Mouse (Mus musculus): Measurements from ENCODE around the gene Tnnc1. TPM values are rescaled to one million over a fixed set of nuclear protein-coding genes. Genes with fewer than 3 reads are reported as not detected.

Gene Tnnc1
- total RNA-seq (2021): 1 to 10 TPM; 1.4 to 1.7 TPM

DNA sequence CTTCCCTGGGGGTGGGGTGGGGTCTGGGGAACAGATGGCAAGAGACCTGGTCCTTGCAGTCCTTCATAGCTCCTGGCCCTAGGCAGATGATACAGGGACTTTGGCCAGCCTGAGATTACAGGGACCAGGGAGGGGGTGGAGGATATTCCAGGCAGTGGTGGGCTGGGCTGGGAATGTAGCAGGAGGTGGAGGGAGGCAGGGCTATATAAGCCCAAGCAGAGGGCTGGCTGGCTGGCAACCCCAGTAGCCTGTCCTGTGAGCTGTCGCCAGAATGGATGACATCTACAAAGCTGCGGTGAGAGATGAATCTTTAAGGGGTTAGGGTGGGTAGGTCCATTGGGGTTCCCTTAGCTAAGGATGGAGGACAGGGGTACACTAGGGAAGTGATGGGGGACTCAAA is at the start of gene Tnnc1:
Gene Tnnc1, plus strand, starts transcription at position 229 of the 400 bp plus-strand sequence.
- DNase-seq: no peak
- intact Hi-C loops (cut with DNase I): no loop called here

DNA sequence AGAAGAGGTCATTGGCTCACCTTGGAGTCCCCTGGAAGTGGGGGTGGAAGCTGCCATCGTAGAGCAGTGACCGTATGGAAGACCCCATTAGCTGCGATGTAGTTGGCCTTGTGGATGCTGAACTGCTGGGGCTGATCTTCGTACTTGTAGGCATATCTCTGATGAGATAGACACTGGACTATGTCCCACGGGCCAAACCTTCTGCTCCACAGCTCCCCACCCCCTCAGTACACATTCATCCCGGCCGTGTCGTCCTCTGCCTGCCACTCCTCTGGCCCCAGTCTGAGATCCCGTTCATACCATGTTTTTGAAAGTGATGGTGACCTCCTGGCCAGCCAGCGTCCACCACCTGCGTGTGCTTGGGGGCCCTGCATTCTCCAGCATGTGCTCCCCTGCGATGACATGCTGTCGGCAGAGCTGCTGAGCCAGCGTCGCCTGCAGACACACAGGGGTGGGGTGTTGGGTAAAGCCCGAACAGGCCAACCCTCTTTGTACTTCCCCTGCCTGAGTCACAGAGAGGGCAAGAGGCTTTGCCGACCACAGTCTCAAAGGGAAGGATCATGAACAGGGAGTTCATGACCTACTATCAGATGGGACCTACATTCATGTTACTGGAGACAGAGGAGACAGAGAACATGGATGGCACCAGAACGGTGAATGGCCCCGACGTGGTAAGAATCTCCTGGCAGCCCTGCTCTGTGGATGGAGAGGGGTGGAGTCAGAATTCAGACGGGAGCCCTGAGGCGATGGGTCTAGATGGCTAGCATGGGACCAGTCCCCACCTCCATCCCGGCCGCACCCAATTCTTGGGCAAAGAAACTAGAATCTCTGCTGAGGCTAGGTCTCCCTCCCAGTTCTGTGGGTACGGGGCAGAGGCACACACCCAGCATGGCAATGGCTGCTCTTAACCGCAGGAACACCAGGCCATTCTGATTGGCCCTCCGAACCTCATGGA is 47.6 kb upstream of the Tnnc1 start:
- intact Hi-C loops (cut with DNase I): no loop called here
- no peak for DNase-seq

DNA sequence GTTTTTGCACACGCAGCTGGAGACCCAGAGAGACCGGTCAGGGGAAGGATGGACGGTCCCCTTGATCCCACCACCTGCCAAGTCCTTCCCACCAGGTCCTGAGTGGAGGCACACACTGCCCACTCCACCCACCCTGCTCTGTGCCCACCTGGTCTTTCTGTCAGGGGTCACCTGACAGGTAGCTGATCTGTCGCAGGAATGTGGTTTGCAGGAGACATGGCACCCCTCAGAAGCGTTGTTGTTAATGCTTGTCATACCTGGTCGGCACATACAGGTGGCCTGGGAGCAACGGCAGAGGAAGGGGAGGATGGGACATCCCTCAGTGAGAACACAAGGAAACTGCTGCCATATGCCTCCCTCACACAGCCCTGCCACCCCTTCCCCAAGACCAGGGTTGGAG is 46.9 kb upstream of the Tnnc1 start:
- no peak for DNase-seq
- intact Hi-C loops (cut with DNase I): no loop called here

DNA sequence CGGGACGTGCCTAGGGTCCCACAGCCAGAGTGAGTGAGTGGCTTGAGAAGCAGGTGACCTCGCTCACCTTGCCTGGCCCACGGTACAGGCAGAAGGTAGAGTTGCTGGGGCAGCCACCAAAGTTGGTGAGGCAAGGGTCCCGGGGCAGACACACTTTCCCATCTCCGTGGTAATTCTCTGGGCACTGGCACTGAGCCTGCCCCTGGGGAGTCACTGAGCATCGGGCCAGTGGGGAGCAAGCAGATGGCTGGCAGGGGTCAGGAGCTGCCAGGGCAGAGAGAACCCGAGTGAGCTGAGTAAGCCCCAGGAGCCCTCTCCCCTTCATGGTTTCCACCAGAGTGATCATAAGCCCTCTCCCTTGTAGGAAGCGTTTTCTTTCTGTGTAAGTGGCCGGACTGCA is 46.5 kb upstream of the Tnnc1 start:
- peak; percentile 64 for DNase-seq
- intact Hi-C loops (cut with DNase I): no loop called here

- DNase-seq: peak; percentile 65
- intact Hi-C loops (cut with DNase I): no loop called here
Measured at GRCm38 (mm10) chr14:31164067-31164466, 44.0 kb upstream of the Tnnc1 start.

GRCm38 (mm10) chr14:31165010-31165409 is 43.1 kb upstream of the Tnnc1 start:
- no peak for DNase-seq
- intact Hi-C loops (cut with DNase I): no loop called here

GRCm38 (mm10) chr14:31165458-31165857 is 42.7 kb upstream of the Tnnc1 start:
- no peak for DNase-seq
- intact Hi-C loops (cut with DNase I): no loop called here

GRCm38 (mm10) chr14:31165991-31166630 is 42.0 kb upstream of the Tnnc1 start:
- intact Hi-C loops (cut with DNase I): no loop called here
- no peak for DNase-seq

DNA sequence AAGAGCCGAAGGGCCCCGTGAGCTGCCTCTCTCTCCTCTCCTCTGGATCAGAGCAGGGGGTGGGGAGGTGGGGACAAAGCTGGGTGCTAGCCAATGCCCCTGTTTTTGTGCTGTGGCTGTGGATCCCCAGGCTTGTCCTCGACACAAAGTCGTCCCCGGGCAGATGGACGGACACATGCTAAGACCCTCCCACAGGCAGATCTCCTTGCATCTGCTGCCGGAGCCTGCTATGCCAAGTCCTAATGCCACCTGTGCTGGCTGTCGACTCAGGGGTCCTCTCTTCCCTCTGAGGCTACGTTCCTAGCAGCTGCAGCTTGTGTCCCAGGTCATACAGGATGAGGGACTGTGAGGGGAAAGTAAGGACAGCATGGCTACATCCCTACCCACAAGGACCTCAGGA is 41.3 kb upstream of the Tnnc1 start:
- intact Hi-C loops (cut with DNase I): no loop called here
- peak; percentile 70 for DNase-seq

DNA sequence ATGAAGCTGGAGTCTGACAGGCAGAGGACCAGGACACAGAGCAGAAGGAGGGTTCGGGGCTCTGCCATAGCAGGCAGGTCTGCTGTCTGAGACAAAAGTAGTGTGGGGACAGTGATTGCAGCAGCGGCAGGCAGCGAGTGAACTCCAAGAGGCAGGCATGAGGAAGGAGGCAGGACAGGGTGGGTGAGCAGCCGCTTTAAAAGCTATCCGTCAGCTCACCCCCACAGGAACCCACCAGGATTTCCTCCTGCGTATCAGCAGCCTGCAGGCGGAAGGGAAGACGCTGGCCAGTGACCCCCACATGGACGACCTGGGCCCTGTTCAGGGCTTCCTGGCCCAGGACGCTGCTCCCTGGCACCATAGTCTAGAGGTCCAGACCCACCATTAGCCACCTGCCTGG is 39.7 kb upstream of the Tnnc1 start, which contains the start of gene Stab1:
Gene Stab1, minus strand, starts transcription at position 217 of the 400 bp plus-strand sequence.
- no peak for DNase-seq

GRCm38 (mm10) chr14:31169508-31169907 is 38.6 kb upstream of the Tnnc1 start:
- intact Hi-C loops (cut with DNase I): no loop called here
- DNase-seq: no peak

More for the DNA sequence above, 39.7 kb upstream of the Tnnc1 start, which contains the start of gene Stab1:
- intact Hi-C loops (cut with DNase I): no loop called here

DNA sequence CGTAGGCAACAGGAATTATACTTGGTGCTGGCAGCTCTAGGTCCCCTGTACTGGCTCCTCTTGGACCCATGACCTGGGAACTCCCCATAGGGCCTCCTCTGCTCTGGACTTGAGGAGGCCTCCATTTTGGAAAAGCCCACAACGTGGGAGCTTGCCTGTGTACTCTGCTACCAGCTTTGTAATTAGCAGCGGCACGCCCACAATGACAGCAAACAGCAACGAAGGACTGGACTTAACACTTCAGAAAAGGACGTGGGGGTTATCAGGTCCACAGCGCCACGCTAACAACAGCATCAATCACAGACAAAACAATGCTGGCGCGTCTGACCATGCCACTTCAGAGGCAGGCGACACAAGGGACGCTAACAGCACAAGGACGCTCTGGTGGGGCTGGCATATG is 37.1 kb upstream of the Tnnc1 start:
- DNase-seq: no peak
- intact Hi-C loops (cut with DNase I): no loop called here

GRCm38 (mm10) chr14:31171386-31171785 is 36.7 kb upstream of the Tnnc1 start:
- intact Hi-C loops (cut with DNase I): no loop called here
- DNase-seq: peak; percentile 72

GRCm38 (mm10) chr14:31171821-31172220 is 36.3 kb upstream of the Tnnc1 start:
- no peak for DNase-seq
- intact Hi-C loops (cut with DNase I): no loop called here

- DNase-seq: no peak
- intact Hi-C loops (cut with DNase I): no loop called here
Measured at GRCm38 (mm10) chr14:31172781-31173455, 35.2 kb upstream of the Tnnc1 start.

- intact Hi-C loops (cut with DNase I): no loop called here
Measured at GRCm38 (mm10) chr14:31173537-31173936, 34.6 kb upstream of the Tnnc1 start.

GRCm38 (mm10) chr14:31177287-31177686 is 30.8 kb upstream of the Tnnc1 start:
- no peak for DNase-seq
- intact Hi-C loops (cut with DNase I): no loop called here

More at GRCm38 (mm10) chr14:31173537-31173936, 34.6 kb upstream of the Tnnc1 start:
- DNase-seq: no peak

DNA sequence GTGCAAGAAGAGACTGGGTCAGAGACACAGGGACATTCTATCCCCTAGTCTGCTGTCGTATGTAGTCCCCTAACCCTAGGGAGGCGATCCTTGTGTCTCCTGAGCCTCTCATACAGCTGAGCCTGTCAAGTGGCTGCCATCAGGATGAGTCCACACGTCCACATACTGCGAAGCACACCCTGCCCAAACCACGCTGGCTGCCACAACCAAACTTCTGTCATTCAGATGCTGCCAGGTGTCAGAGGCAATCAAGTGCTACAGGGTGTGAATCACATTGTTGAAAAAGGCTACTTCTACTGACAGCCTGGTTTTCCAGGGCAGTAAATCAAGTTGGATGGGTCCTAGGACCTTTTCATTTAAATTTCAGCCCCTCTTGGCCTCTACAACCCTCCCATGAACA is 30.4 kb upstream of the Tnnc1 start:
- intact Hi-C loops (cut with DNase I): no loop called here

DNA sequence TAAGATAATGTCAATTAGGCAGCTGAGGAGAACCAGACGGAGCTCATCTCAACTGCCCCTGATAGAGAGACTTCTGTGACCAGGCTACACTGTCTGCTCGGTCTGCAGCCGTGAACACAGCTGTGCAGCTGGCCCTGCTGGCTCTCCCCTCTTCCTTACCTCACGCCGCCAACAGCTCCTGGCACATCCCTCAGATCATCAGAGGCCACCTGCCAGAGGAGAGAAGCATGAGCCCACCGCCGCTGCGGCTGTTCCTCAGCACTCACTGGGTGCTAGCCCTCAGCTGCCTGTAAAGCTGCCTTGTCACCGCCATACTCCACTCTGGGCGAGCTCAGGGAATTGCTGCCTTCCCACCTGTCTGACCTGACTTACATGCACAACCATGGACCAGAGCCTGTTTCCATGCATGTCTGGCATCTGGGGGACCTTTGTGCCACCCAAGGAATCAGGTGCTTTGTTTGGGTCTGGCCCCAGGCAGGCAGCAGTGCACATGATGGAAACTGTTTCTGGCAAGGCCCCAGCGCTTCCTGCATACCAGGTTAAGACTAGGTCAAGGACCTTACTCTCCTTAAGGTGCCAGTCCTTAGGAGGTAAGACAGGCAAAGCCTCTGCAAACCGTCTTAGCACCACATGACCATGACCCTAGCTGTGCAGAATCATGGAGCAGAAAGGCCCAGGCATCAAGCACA is 28.3 kb upstream of the Tnnc1 start:
- intact Hi-C loops (cut with DNase I): no loop called here
- DNase-seq: peak; percentile 72

More for the DNA sequence above, 30.4 kb upstream of the Tnnc1 start:
- no peak for DNase-seq

DNA sequence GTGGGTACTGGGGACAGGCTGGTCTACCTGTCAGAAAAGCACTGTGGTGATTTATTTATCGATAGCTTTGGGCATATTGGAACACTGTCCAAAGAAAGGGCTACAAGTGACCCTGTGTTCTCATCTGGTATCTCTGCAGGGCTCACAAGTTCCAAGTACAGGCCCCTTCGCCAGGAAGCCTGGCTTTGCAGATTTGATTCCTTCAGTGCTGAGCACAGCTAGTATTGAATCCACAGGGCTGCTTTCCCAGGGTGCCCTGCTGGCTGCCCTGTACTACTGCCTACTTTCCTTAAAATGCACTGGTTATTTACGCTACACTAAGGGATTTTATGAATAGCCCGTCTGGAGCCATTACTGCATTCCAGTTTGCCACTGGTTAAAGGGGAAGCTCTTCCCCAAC is 26.6 kb upstream of the Tnnc1 start:
- intact Hi-C loops (cut with DNase I): no loop called here
- DNase-seq: no peak
